In the genomic region with DNA sequence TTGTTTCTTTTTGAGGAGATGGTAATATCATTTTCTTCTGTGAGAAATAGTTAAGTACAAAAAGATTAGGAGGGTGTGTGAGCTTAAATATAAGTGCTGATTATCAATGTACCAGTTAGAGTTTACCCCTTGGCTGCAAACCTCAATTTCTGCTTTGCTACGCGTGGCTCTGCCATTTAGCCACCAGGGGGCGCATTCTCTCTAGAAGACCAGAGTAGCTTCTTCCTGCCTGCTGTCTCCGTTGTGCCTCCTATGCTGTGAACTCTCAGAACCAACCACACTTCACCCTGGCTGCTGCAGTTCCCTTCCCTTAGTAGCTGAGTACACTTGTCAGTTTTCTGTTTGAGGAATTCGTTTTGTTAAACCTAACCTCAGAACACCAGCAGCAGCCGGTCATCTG, we compare ENCODE assay signal across 9 mouse cellular contexts. TPM values are rescaled to one million over a fixed set of nuclear protein-coding genes. Genes with fewer than 3 reads are reported as not detected.
DNase-seq lines count a peak whose midpoint lies in the region; ATAC-seq and TF ChIP-seq lines count a peak whose summit lies in the region.
"Had no signal": no experiment of that assay in that cellular context is flagged by ENCODE, and none has a peak within 500 bp of the region (broad histone marks: within the 10 kb centered on the region; RNA-seq: fewer than 3 reads in every experiment).

No protein-coding gene starts in this region.

- no peak for TF ChIP-seq POLR2A in testis, adult 2 months (IDR thresholded peaks at IDR 0.05; ENCODE audit: control insufficient read depth, low read depth, low read length)

- peak; percentile 90 for TF ChIP-seq CTCF in testis, adult 2 months (IDR thresholded peaks at IDR 0.05; ENCODE audit: control insufficient read depth, insufficient read depth, insufficient replicate concordance, low read depth, low read length)

- peak; percentile 65 to 77 for DNase-seq in left cerebral cortex, adult 18-20 months (ENCODE audit: low spot score in 2 of 2)
- DNase-seq in left cerebral cortex, adult 11 months (ENCODE audit: low spot score): no peak
- DNase-seq in R1 (ENCODE audit: low read depth, low spot score): peak; percentile 79
- DNase-seq in heart, postnatal 14 days: peak; percentile 72 to 81
- DNase-seq in left cerebral cortex, postnatal 14 days (ENCODE audit: low spot score in 2 of 2): peak; percentile 76 to 81

- no peaks in the 10 kb centered on the region for H3K27me3 ChIP-seq in testis, adult 2 months (ENCODE audit: control insufficient read depth, insufficient read depth, low read length)
- H3K27me3 ChIP-seq: neural tube, embryonic 13.5 days had no signal

- H3K27ac ChIP-seq in testis, adult 2 months (ENCODE audit: control insufficient read depth, insufficient read depth, low read depth, low read length): no peak overlapping the region
- H3K27ac ChIP-seq: neural tube, embryonic 13.5 days had no signal

- intact Hi-C loops in heart, postnatal 14 days (cut with DNase I): loop anchor here (5.0 kb wide), 1 partner anchor 341 kb away; no protein-coding TSS in a partner anchor
- intact Hi-C loops in left cerebral cortex, postnatal 14 days (cut with DNase I): loop anchor here (5.0 kb wide), 1 partner anchor 341 kb away; no protein-coding TSS in a partner anchor

- no peak overlapping the region for H3K4me3 ChIP-seq in testis, adult 2 months (ENCODE audit: control insufficient read depth, low read depth, low read length)
- H3K4me3 ChIP-seq: neural tube, embryonic 13.5 days had no signal

- H3K36me3 ChIP-seq in testis, adult 2 months (ENCODE audit: control insufficient read depth, insufficient read depth, low read length): no peaks in the 10 kb centered on the region

- H3K4me1 ChIP-seq in testis, adult 2 months (ENCODE audit: control insufficient read depth, insufficient read depth, low read length): no peaks in the 10 kb centered on the region

- ATAC-seq in common myeloid progenitor, adult 5-6 weeks (replicated peaks; ENCODE audit: low read depth, poor library complexity, severe bottlenecking): peak; percentile 88
- ATAC-seq in monocyte, adult 5-6 weeks (replicated peaks; ENCODE audit: insufficient number of reproducible peaks, low FRiP score, low TSS enrichment, poor library complexity, severe bottlenecking): peak; percentile 77

RNA-seq across cellular contexts. Expression of a gene that starts 5.9 kb away (rescaled TPM):
- 10 to 100 TPM; 15.3 to 16.1 TPM for total RNA-seq in left cerebral cortex, adult 18-20 months (2021)
- 10.1 and 17.1 TPM in 2 replicates for total RNA-seq in common myeloid progenitor, adult 5-6 weeks (2017)
- 10 to 100 TPM in 1 of 2 experiments, 1 to 10 TPM in 1; 9.1 to 11.9 TPM for total RNA-seq in heart, postnatal 14 days (2021)
- 10 to 100 TPM; 15.9 to 16.6 TPM for total RNA-seq in left cerebral cortex, postnatal 14 days (2021)
- total RNA-seq in monocyte, adult 5-6 weeks (2017): 7.4 to 14.0 TPM (median 12.1 TPM) in 3 replicates
- 21.5 and 23.5 TPM in 2 replicates for polyA plus RNA-seq in testis, adult 2 months (2012; rRNA removed)

RNA-seq across cellular contexts. Expression of a gene that starts 13.9 kb away (rescaled TPM):
- total RNA-seq in left cerebral cortex, adult 18-20 months (2021): 10 to 100 TPM; 35.1 to 38.0 TPM
- 41.7 and 43.9 TPM in 2 replicates for total RNA-seq in common myeloid progenitor, adult 5-6 weeks (2017)
- total RNA-seq in heart, postnatal 14 days (2021): 10 to 100 TPM; 40.3 to 43.6 TPM
- total RNA-seq in left cerebral cortex, postnatal 14 days (2021): 10 to 100 TPM; 33.6 to 36.7 TPM
- total RNA-seq in monocyte, adult 5-6 weeks (2017): 31.1 to 49.7 TPM (median 37.8 TPM) in 3 replicates
- 15.8 and 17.5 TPM in 2 replicates for polyA plus RNA-seq in testis, adult 2 months (2012; rRNA removed)

RNA-seq across cellular contexts. Expression of a gene that starts 14.0 kb away (rescaled TPM):
- 10 to 100 TPM; 33.8 to 34.3 TPM for total RNA-seq in left cerebral cortex, adult 18-20 months (2021)
- 21.7 and 39.7 TPM in 2 replicates for total RNA-seq in common myeloid progenitor, adult 5-6 weeks (2017)
- total RNA-seq in heart, postnatal 14 days (2021): 1 to 10 TPM; 4.7 to 5.2 TPM
- total RNA-seq in left cerebral cortex, postnatal 14 days (2021): 10 to 100 TPM; 25.8 to 34.3 TPM
- 4.9 to 25.7 TPM (median 23.6 TPM) in 3 replicates for total RNA-seq in monocyte, adult 5-6 weeks (2017)
- 19.1 and 33.1 TPM in 2 replicates for polyA plus RNA-seq in testis, adult 2 months (2012; rRNA removed)

RNA-seq across cellular contexts. Expression of a gene that starts 14.6 kb away (rescaled TPM):
- 10 to 100 TPM; 12.2 to 13.0 TPM for total RNA-seq in left cerebral cortex, adult 18-20 months (2021)
- total RNA-seq in common myeloid progenitor, adult 5-6 weeks (2017): 0.46 TPM in 1 of 2 replicates, not detected in the other
- under 1 TPM; 0.41 to 0.74 TPM for total RNA-seq in heart, postnatal 14 days (2021)
- 10 to 100 TPM; 11.8 to 13.3 TPM for total RNA-seq in left cerebral cortex, postnatal 14 days (2021)
- 1.2 TPM in 1 of 3 replicates, not detected in the others for total RNA-seq in monocyte, adult 5-6 weeks (2017)
- 0.78 and 1.1 TPM in 2 replicates for polyA plus RNA-seq in testis, adult 2 months (2012; rRNA removed)

RNA-seq across cellular contexts. Expression of a gene that starts 45.7 kb away (rescaled TPM):
- 10 to 100 TPM; 13.0 to 17.9 TPM for total RNA-seq in left cerebral cortex, adult 18-20 months (2021)
- total RNA-seq in common myeloid progenitor, adult 5-6 weeks (2017): 0.34 TPM in 1 of 2 replicates, not detected in the other
- total RNA-seq in heart, postnatal 14 days (2021): not detected
- total RNA-seq in left cerebral cortex, postnatal 14 days (2021): 10 to 100 TPM; 17.2 to 24.0 TPM
- total RNA-seq in monocyte, adult 5-6 weeks (2017): not detected in 3 replicates
- 34.1 and 37.6 TPM in 2 replicates for polyA plus RNA-seq in testis, adult 2 months (2012; rRNA removed)
